Mouse (Mus musculus): ENCODE data around the gene Kcnk7.

Kcnk7 gene

DNA sequence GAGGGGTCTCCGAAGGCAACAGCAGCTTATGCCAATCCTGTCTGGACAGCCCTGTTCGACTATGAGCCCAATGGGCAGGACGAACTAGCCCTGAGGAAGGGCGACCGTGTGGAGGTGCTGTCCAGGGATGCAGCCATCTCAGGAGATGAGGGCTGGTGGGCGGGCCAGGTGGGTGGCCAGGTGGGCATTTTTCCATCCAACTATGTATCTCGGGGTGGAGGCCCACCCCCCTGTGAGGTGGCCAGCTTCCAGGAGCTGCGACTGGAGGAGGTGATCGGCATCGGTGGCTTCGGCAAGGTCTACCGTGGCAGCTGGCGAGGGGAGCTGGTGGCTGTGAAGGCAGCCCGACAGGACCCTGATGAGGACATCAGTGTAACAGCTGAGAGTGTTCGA is 13.8 kb upstream of the Kcnk7 start:
- no peak for DNase-seq

DNA sequence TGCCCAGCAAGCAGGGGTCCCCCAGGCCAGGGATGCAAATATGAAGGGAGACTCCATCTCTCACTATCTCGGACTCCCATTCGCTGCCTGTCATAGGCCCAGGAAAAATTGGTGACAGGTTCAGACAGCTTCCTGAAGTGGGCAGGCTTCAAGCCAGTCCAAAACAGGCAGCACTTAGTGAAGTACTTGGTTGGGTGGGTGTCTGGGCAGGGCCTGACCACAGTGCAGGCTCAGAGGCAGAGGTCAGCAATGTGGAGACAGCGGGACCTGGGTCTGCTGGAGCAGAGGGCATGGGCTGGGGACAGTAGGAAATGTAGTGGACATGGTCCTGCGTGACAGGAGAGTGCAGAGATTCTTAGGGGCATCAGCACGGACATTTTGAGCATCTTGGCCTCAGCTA is 12.6 kb upstream of the Kcnk7 start:
- DNase-seq: no peak

DNA sequence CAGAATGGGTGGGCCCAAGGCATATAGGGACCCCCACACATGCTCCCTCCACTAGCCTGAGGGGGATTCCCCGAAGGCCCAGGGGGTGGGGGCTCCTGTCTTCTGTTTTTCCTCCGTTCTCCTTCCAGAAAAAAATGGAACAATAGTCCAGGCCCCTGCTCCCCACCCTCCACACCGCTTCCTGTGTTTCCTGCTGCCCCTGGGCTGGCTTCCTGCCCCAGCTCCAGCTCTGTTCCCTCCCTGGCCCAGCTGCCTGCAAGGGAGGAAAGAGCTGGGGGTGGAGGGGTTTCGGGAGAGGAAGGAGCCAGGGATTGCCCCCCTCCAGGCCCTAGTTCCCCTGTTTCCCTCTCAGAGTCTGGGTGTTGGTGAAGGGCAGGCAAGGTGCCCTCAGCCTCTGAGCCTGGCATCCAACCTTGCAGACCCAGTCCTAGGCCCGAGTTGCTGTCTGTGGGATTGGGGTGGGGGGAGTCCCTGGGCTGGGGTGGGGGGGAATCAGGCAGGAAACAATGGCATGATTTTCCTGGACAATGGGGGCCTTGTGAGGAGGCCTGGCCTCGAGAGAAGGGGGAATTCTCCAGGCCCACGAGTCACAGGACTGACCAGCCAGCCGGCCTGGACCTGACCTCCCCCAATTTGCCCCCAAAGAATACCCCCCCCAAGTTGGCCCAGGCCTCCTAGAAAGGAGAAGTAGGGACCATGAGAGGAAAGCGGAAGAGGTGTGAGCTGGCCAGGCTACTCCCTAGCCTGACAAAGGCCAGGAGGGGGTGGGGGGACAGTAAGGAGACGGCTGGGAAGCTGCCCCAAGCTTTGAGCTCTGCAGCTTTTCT is 11.9 kb upstream of the Kcnk7 start:
- DNase-seq: no peak

DNA sequence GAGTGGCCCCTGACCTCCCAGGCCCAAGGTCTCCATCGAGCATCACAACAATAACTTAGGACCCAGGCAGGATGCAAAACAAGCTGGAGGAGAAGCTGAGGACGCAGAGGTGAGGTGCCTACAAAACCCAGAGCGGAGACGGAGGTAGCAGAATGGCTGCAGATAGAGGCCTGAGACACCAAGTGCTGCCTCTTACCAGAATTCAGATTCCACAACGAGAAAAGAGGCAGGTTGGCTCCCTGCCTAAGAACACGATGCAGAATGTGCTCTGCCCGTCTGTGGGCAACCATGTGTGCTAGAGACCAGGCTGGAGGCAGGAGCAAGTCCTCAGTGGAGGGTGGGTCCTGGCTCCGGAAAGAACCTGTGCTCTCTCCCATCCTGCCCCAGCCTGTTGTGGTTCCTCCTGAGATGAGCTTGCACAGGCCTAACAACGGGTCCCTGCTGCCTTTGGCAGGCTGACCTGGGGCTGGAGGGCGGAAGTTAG is 11.2 kb upstream of the Kcnk7 start:
- DNase-seq: no peak

DNA sequence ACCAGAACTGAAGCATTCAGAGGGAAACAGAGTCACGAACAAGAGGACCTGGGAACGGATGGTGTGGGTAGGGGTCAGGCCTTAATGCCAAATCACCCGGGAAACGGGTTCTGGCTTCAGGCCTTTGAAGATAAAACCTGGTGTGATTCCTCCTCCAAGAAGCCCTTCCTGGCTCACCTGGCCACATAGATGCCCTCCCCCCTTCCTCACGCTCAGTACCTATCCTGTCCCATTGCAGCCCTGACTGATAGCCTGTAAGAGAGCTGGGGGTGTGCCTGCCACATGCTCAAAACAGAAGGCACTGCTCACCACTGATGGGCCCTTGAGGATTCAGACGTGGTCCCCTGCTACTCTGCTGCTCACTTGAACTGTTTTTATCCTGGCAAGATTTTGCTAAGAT is 10.4 kb upstream of the Kcnk7 start:
- no peak for DNase-seq

DNA sequence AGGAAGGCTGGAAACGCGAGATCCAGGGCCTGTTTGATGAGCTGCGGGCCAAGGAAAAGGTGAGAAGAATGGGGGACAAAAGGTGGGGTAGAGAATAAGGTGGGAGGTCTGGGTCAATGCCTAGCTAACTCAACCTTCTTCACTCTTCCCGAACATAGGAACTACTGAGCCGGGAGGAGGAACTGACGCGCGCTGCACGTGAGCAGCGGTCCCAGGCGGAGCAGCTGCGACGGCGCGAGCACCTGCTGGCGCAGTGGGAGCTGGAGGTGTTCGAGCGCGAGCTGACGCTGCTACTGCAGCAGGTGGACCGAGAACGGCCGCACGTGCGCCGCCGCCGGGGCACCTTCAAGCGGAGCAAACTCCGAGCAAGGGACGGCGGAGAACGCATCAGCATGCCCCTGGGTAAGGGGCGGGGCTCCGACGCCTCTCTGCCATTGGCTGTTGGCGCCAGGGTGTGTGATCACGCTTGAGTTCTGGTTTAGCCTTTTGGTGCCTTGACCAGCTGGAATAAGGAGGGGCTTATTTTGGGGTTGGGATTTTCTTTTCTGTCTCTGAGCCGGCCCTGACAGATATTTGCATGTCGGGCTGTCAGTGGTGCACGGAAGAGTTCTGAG is 8.2 kb upstream of the Kcnk7 start:
- no peak for DNase-seq

DNA sequence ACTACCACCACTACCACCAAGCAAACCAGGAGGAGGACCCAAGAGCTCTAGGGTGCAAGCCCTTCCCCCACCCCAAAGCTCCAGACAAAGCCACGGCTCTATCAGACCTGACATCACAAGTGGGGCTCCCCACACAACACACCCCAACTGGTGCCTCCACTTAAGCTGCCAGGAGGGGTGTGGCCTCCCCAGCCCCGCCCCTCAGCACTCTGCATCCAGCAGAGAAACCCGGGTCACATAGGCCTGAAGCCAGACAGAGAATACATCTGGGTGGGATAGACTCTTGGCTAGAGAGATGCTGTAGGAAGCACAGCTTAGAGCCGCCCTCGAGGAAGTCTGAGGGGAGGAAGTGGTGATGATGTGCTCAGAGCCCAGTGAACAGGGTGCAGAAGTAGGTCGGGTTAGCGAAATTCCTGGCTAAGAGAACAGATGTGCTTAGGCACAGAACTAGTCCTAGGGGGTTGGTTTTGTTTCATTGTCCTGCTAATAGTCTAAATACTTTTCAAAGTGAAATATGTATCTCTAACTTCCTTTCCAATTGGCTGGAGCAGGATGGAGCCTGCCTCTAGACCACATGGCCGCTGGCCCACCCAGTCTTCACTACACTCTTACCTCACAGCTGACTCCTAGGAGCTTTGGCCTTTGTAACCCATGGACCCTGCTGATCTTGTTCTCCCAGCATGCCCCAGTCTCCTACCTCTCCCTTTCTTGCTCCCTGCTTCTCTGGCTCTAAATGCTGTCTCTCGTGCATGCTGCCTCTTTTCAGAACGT is 819 bp downstream of the Kcnk7 start:
- no peak for DNase-seq

DNA sequence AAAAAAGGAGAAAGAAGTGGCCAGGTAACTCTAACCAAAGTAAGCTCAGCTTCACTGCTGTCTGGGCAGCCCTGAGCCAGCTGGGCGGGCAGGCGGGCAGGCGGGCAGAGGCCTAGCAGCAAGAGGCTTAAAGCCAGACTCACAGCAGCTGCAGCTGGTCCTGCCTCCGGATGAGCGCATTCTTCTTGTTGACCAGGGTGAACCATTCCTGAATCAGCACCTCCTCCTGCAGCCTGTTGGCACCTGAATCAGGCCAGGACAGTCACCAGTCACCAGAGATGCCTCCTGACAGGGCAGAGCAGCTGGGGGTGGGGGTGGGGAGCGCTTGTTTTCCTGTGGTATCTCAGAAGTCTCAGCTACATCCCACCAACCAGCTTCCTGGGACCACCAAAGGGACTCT is 5.9 kb downstream of the Kcnk7 start:
- no peak for DNase-seq

DNA sequence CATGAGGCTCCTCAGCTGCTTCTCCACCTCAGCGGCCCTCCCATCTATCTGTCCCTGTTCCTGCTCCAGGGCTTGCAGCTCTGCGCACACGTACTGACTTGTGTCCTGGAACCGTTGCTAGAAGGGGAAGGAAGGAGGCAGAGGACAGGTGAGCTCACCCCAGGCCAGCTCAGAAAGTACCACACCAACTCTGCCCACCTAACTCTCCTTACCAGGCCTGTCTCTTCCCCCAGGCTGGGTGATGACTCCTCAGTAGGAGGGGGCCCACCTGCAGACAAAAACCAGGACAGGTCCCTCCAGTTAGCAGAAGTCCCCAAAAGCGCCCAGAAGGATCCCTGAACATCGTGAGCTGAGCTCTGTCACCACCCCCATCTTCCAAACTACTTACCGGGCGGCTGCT is 6.4 kb downstream of the Kcnk7 start:
- no peak for DNase-seq

DNA sequence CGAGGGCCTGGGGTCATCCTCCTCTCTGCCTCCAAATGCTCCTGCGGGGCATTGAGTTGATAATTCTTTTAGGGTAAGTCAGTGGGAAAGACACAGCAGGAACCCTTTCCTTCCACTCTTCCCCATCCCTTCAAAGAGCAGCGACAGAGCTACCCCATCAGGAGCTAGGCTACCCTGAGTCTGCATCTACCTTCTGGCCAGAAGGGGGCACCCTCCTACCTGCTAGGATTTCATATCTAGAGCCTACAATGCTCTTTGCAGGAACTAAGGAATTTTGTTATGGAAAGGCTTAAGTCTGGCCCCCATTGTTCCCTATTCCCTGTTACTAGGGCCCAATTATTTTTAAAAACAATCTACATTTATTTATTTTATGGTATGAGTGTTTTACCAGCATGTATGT is 7.1 kb downstream of the Kcnk7 start:
- no peak for DNase-seq

DNA sequence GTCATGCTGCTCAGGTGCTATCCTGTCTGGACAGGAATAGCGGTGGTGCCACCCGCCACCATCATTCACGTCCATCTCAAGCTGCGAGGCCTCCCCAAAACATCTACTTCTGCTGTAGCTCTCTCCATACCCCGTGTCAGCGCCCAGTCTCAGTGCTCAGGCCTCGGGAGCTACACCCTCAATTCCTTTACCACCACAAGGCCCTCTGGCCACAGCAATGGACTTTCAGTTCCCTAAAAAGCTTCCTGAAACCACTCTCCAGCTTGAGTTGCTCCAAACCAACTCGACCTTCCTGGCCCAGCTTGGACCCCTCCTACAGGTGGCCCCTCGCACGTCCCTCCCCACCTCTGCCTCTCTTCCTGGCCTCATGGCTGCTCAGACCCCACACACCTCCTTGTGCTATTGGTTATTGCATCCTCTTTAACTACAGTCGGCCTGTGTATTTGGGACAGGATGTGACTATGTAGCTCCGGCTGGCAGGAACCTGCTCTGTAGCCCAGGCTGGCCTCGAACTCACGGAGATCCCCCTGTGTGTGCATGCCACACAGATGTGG is 7.8 kb downstream of the Kcnk7 start:
- DNase-seq: no peak

DNA sequence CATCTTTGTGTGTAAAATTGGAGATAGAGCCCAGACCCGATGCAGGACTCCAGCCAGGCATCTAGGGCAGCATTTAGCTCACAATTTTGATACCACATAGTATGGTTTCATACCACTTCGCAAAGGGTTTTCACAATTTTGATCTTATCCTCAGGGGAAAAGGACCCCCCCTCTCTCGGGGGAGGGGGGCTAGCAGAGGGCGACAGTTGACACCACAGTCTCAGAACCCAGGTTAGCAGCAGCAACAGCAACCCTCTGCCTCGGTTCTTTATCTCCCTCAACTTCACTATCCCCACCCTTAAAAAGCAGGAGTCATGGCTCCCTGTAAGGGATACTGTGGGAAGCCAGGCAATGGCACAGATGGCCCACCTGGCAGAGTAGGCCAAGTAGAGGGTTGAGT is 9.1 kb downstream of the Kcnk7 start:
- no peak for DNase-seq

DNA sequence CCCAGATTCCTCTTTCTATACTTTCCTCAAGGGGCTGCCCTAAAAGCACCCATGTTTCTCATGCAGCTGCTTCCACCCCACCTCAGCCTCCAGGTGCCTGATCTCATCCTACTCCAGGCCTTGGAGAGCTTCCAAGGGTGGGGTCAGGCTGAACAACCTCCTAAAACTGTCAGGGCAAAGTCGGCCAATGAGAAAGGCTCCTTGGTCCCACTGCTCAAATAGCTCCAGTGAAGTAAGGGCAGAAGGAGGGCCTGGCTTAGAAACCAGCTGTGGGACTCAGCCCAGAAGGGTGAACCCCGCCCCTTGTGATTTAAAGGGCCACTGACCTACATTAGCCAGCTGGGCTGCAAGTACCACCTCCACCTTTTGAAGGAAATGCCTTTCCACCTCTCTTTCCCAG is 9.6 kb downstream of the Kcnk7 start:
- DNase-seq: no peak

DNA sequence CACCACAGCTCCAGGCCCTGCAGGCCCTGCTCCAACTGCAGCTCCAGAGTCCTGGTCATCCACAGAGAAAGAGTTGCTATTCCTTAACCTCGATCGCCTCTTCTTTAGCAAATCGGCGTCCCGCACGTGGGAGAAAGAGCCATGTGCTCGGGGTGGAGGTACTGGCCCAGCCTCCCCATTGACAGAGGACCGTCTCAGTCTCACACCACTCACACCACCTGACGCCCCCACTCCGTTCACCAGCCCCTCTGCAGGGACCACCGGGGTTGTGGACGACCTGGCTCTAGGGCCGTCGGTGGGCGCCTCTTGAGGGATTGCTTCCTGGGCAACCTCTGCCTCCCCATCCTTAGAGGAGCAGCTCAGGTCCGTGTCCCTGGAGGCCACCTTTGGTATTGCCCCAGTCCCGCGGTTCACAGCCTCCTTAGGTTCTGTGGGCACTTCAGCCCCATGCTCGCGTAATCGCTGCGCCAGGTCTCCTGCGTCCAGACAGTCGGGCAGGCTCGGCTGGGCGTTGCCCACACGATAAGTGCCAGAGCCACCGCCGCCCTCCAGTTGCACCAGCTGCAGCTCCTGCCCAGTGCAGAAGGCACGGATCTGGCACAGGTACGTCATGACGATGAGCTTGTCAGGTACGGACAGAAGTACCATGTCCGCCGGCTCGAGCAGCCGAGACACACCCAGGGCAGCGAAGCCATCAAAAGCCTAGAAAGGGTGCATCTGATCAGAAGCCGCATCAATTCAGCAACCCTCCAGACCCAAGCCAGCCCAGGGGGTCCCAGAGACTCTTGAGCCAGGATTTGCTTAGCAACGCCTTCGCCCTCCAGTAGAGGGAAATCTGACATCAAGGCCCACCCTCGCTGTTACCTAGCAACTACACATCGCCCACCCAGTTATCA is 11.9 kb downstream of the Kcnk7 start:
- DNase-seq: peak; percentile 60

DNA sequence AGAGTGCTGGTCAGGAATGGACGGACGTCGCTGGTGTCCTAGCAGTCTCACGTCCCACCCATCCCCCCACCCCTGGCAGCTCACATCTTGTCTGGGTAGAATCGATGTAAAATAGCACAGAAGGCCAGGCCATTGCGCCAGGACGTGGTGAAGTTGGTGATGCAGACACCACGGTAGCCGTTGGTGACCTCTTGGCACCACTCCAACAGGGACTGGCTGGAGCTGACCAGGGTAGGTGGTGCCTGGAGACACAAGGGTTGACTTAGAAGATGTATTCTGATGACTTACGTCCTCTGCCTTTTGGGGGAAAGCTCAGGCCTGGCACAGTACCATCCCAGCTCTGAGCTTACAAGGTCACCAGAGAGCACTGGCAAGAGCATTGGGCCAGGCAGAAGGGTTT is 12.8 kb downstream of the Kcnk7 start:
- no peak for DNase-seq

DNA sequence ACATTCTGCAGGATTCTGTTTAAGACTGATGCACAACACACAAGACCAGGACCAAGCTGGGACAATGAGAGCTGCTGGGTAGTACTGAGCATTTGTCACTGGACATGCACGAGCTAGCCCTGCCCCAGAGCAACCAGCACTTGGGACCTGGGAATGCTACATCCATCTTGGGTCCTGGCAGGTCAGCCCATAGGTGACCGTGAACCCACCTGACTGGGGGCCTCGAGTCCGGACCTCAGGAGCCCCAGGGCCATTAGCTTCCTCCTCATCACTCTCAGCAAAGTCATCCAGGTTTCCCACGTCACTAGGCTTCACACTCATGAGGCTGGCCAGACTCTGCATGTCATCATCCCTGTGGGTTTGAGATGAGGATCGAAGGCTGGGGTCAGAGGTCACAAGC is 17.1 kb downstream of the Kcnk7 start:
- DNase-seq: no peak

DNA sequence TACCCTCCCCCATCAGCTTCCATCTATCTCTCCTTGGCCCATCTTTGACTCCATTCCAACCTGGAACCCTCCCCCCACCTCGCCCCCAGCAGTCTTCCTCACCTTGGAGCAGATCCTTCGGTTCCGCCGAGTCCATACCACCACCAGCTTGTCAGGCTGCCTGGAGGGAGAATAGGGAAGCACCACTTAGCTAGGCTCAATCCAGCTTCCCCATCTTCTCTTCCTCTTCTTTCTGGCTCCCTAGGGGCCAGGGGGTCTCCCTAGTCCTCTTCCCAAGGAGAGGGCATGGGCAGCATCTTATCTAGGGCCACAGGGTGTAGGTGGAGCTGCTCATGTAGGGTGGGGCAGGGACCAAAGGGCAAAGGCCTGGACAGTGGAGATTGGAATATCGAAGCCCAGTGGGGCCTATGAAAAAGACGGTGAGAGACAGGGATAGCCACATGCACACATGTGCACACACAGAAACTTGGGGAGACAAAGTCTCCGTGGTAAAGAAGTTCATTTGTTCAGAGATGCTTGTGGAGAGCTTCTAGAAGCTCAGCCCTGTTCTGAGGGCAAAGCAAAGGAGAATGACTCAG is 18.8 kb downstream of the Kcnk7 start:
- DNase-seq: no peak

DNA sequence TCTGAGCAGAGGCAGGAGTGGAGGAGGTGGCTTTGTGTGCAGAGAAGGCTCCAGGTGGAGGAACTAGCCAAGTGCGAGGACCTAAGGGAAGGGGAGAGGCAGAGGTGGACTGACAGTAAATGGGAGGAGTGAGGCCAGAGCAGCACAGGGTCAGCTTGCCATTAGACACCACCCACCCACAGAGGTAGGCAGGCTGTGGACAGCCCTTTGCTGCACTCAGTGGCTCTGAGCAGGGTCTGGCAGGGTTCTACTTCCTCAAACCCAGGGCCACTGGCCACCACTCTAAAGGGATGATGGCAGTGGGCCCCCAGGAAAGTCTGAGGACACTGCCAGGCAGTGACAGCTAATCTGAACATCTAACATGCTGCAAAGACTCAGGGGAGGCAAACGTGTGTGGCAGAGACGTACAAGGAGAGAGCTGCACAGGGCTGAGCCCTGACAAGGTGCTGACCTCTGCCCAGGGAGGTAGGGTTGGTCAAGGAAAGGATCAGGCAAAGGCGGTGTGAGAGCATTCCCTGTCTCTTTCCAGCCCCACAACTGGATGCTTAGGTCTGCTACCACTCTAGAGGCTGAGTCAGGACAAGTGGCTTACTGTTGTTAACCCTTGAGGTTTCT is 19.9 kb downstream of the Kcnk7 start:
- DNase-seq: no peak

DNA sequence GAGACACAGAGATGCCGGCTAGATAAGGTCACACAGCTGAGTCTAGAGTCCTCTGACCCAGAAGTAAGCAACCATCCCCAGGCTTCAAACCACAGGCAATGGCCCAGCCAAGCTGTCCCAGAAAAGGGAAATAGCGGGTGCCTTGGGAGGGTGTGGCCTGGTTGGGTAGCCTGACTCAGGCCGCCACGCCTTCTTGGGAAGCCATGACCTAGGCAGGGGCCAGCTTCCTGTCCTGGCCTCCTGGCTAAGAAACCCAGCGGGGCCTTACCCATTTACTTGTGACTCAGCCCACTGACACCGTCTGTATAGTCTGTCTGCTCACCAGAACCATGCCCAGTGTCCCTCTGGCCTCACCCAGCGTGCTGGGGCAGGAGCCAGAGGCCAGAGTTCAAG is 20.4 kb downstream of the Kcnk7 start:
- no peak for DNase-seq

DNA sequence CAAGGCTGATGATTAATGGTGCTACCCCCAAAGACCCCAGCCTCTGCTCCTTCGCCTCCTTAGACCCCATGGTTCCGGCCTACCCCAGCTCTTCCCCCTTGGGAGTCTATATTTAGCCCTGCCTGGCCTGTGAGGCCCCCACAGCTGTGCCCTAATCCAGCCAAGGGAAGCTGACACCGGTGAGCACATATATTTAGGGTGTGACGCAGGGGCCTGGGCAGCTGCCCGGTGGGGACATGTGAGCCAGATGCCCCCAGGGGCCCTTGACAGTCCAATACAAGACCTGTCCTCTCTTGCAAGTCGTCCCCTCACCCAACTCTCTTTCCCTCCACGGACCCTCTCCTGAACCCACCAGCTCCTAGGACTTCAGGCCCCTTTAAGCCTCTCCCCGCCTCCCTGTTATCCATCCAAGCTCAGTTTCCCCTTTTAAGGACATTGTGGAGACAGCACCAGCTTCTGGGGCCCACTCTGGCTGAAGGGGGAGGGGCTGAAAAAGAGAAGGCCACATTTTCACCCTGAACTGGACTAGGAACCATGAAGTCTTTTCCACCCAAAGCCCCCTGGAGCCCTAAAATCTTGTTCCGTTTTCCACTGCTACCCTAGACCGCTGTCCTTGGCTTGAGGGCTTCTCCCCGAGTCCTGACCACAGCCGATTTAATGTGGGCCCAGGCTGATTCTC is 21.0 kb downstream of the Kcnk7 start:
- no peak for DNase-seq

Measured in right cerebral cortex, postnatal 25 days (tissue).